Comparison of ENCODE assay signal across 24 mouse cellular contexts in genomic region chr7:81498181-81498580, GRCm38 (mm10). TPM values are rescaled to one million over a fixed set of nuclear protein-coding genes. Genes with fewer than 3 reads are reported as not detected.
"Had no signal": no experiment of that assay in that cellular context is flagged by ENCODE, and none has a peak within 500 bp of the region (broad histone marks: within the 10 kb centered on the region; RNA-seq: fewer than 3 reads in every experiment).

TSS of gene BC048679 (minus strand) at chr7:81498281.

- H3K4me3 ChIP-seq: lung, embryonic 15.5 days; midbrain, embryonic 13.5 days; myocyte; neural tube, embryonic 13.5 days; neural tube, embryonic 15.5 days had no signal

- H3K9me3 ChIP-seq: lung, embryonic 15.5 days; midbrain, embryonic 13.5 days; neural tube, embryonic 13.5 days; neural tube, embryonic 15.5 days had no signal

- H3K27ac ChIP-seq: lung, embryonic 15.5 days; midbrain, embryonic 13.5 days; neural tube, embryonic 13.5 days; neural tube, embryonic 15.5 days had no signal

- DNase-seq: liver, postnatal 0 days; lung, adult 2 months; lung, postnatal 4 days; retina, postnatal 1 day; right cerebral cortex, adult 18-20 months; right cerebral cortex, postnatal 25 days; right cerebral cortex, postnatal 4 days; spleen, adult 18-20 months; thymus, adult 18-20 months; thymus, postnatal 14 days; thymus, postnatal 36 days had no signal

- H3K36me3 ChIP-seq: lung, embryonic 15.5 days; midbrain, embryonic 13.5 days; neural tube, embryonic 13.5 days; neural tube, embryonic 15.5 days had no signal

- ATAC-seq: liver, postnatal 0 days; lung, postnatal 0 days; midbrain, embryonic 13.5 days; midbrain, embryonic 16.5 days had no signal

- H3K27me3 ChIP-seq: neural tube, embryonic 15.5 days had no signal

- H3K4me2 ChIP-seq: lung, embryonic 15.5 days; midbrain, embryonic 11.5 days; midbrain, embryonic 13.5 days; neural tube, embryonic 13.5 days; neural tube, embryonic 15.5 days had no signal

- H3K9ac ChIP-seq: liver, postnatal 0 days; lung, embryonic 15.5 days; midbrain, embryonic 13.5 days; neural tube, embryonic 13.5 days; neural tube, embryonic 15.5 days had no signal

RNA-seq across cellular contexts. Expression of gene BC048679, which starts in this region (rescaled TPM):
- polyA plus RNA-seq: liver, postnatal 0 days; lung, adult 2 months; lung, embryonic 15.5 days; lung, postnatal 0 days; midbrain, embryonic 11.5 days; midbrain, embryonic 13.5 days; midbrain, embryonic 16.5 days; myocyte; neural tube, embryonic 11.5 days; neural tube, embryonic 13.5 days; neural tube, embryonic 15.5 days; small intestine, adult 2 months; stomach, embryonic 14.5 days; stomach, embryonic 16.5 days; thymus, postnatal 0 days had no signal
